Mouse (Mus musculus) midbrain, embryonic 13.5 days (tissue): ENCODE data around the gene Abce1. TPM values are rescaled to one million over a fixed set of nuclear protein-coding genes. Genes with fewer than 3 reads are reported as not detected.

Source experiments
- ATAC-seq: fragments of 200-750 bp; cut with Nextera tagmentation; 2 replicates; pipeline ENCODE4 v1.8.0; 2017; ENCODE audit warnings: mild to moderate bottlenecking, moderate TSS enrichment, moderate library complexity
- H3K27ac ChIP-seq: fragments of 300-500 bp; sonication (generic); 2 replicates; pipeline ENCODE4 v1.5.1; 2015; ENCODE audit warnings: inconsistent platforms, mild to moderate bottlenecking, moderate library complexity
- H3K27me3 ChIP-seq: fragments of 300-500 bp; sonication (generic); 2 replicates; pipeline ENCODE4 v1.6.1; 2015; ENCODE audit warnings: mild to moderate bottlenecking, inconsistent platforms
- H3K36me3 ChIP-seq: fragments of 300-500 bp; sonication (generic); 2 replicates; pipeline ENCODE4 v1.6.1; 2015; ENCODE audit warnings: mild to moderate bottlenecking, inconsistent platforms
- H3K4me1 ChIP-seq: fragments of 300-500 bp; sonication (generic); replicated peaks from 2 replicates; pipeline ENCODE4 v1.6.1; 2015; ENCODE audit warnings: inconsistent platforms
- H3K4me2 ChIP-seq: fragments of 300-500 bp; sonication (generic); replicated peaks from 2 replicates; pipeline ENCODE4 v1.6.1; 2015; ENCODE audit warnings: moderate library complexity, mild to moderate bottlenecking, inconsistent platforms
- H3K4me3 ChIP-seq: fragments of 300-500 bp; sonication (generic); replicated peaks from 2 replicates; pipeline ENCODE4 v1.5.1; 2015; ENCODE audit warnings: mild to moderate bottlenecking, inconsistent platforms
- H3K9ac ChIP-seq: fragments of 300-500 bp; sonication (generic); replicated peaks from 2 replicates; pipeline ENCODE4 v1.6.1; 2015; ENCODE audit warnings: mild to moderate bottlenecking, inconsistent platforms
- H3K9me3 ChIP-seq: fragments of 300-500 bp; sonication (generic); 2 replicates; pipeline ENCODE4 v1.6.1; 2016; ENCODE audit warnings: mild to moderate bottlenecking, inconsistent platforms
- WGBS: fragments of 180-500 bp; shearing (Covaris S2); methylation state at CpG from one replicate; pipeline ENCODE4 v1.1.7; 2015; 5-methylcytosine and 5-hydroxymethylcytosine counted together
- polyA plus RNA-seq: library from polyadenylated mRNA; unstranded; fragments of >200 nt; fragmentation: Nextera tagmentation; extraction: Ambion mirVana; gene quantifications from 2 replicates; pipeline ENCODE4 v1.2.1, GENCODE M21; 2015

Abce1 gene
- 83.5 and 87.0 TPM in 2 replicates for polyA plus RNA-seq

GRCm38 (mm10) chr8:79711064-79711961 lies at the start of gene Abce1, which contains the start of gene Anapc10:
Gene Abce1 (minus strand): TSS chr8:79711740.
Gene Anapc10 (plus strand): TSS chr8:79711820.
- Histone ChIP-seq H3K27me3 (no peaks in the 10 kb centered on the region), H3K9ac (peak within 1 kb of the TSS; percentile 82), H3K9me3 (no peaks in the 10 kb centered on the region), H3K4me1 (peaks cover 17% of the 10 kb centered on the region), H3K27ac (peak within 1 kb of the TSS; percentile 88), H3K4me2 (peak within 1 kb of the TSS; percentile 88), H3K4me3 (peak within 1 kb of the TSS; percentile 95), H3K36me3 (peaks cover 16% of the 10 kb centered on the region)
- peak; percentile 99 for ATAC-seq
- WGBS: under 1% methylated on average over 73 of the region's 73 CpGs

DNA sequence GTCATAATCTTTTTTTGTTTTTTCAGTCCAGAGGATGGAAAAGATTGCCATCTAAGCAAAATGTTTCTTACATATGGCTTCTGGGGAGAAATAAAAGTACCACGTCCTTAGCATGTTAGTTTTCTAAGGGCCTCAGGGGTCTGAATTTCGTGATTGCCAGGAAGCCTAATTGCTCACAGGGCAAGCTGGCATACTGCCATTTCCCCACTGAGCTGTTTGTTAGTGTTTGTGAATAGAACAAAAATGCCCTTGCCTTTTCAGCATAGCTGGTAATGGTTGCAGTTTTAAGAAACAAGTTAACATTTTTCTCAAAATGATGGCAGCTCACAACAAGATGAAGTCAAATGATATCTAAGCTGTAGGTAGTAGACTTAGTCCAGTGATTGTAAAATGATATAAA lies 38.8 kb upstream of the Abce1 start:
- WGBS: 55% methylated on average over 2 of the region's 2 CpGs
- no peaks in the 10 kb centered on the region for H3K9me3 ChIP-seq
- peaks cover 18% of the 10 kb centered on the region for H3K36me3 ChIP-seq
- H3K27me3 ChIP-seq: no peaks in the 10 kb centered on the region
- no peak overlapping the region for H3K4me2 ChIP-seq
- no peak overlapping the region for H3K9ac ChIP-seq
- no peak overlapping the region for H3K4me3 ChIP-seq
- no peaks in the 10 kb centered on the region; the same call in 1 of the 2 replicates for H3K4me1 ChIP-seq
- no peak for ATAC-seq
- H3K27ac ChIP-seq: no peak overlapping the region

GRCm38 (mm10) chr8:79748591-79748990 lies 37.1 kb upstream of the Abce1 start:
- H3K4me2 ChIP-seq: no peak overlapping the region
- H3K4me1 ChIP-seq: no peaks in the 10 kb centered on the region; the same call in 1 of the 2 replicates
- no peak overlapping the region for H3K9ac ChIP-seq
- no peak overlapping the region for H3K27ac ChIP-seq
- no peaks in the 10 kb centered on the region for H3K27me3 ChIP-seq
- peaks cover 22% of the 10 kb centered on the region for H3K36me3 ChIP-seq
- ATAC-seq: no peak
- no peaks in the 10 kb centered on the region for H3K9me3 ChIP-seq
- no peak overlapping the region for H3K4me3 ChIP-seq
- 71% methylated on average over 4 of the region's 4 CpGs for WGBS

GRCm38 (mm10) chr8:79748171-79748570 lies 36.6 kb upstream of the Abce1 start:
- peaks cover 21% of the 10 kb centered on the region for H3K36me3 ChIP-seq
- no peak overlapping the region for H3K9ac ChIP-seq
- no peaks in the 10 kb centered on the region; the same call in 1 of the 2 replicates for H3K4me1 ChIP-seq
- no peak overlapping the region for H3K4me2 ChIP-seq
- no peaks in the 10 kb centered on the region for H3K27me3 ChIP-seq
- no peak for ATAC-seq
- H3K27ac ChIP-seq: no peak overlapping the region
- H3K4me3 ChIP-seq: no peak overlapping the region
- WGBS: 41% methylated on average over 2 of the region's 2 CpGs
- H3K9me3 ChIP-seq: no peaks in the 10 kb centered on the region

DNA sequence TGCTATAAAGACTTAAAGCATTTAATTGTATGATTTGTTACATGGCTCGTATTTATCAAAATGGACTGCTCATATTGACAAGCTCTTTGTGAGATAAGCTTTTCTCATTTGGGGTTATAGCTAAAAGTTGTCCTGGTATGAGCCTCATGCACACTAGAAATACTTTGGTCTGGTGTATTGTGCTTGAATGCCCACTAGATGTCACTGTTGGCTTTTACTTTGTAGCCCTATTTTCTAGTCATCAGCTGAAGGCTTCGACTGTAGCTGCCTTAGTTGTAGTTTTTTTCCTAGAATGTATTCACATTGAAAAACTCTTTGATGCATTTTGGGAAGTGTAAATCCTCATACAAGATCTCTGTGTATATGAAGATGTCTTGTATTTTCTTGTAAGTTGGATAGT lies 22.8 kb upstream of the Abce1 start:
- no peaks in the 10 kb centered on the region for H3K9me3 ChIP-seq
- no peak overlapping the region for H3K4me2 ChIP-seq
- WGBS: 22% methylated on average over 2 of the region's 2 CpGs
- H3K4me1 ChIP-seq: no peaks in the 10 kb centered on the region
- no peak overlapping the region for H3K4me3 ChIP-seq
- no peak overlapping the region for H3K9ac ChIP-seq
- H3K27ac ChIP-seq: no peak overlapping the region
- H3K27me3 ChIP-seq: no peaks in the 10 kb centered on the region
- H3K36me3 ChIP-seq: peaks cover 24% of the 10 kb centered on the region
- peak; percentile 70; the same call in 1 of the 2 replicates for ATAC-seq

DNA sequence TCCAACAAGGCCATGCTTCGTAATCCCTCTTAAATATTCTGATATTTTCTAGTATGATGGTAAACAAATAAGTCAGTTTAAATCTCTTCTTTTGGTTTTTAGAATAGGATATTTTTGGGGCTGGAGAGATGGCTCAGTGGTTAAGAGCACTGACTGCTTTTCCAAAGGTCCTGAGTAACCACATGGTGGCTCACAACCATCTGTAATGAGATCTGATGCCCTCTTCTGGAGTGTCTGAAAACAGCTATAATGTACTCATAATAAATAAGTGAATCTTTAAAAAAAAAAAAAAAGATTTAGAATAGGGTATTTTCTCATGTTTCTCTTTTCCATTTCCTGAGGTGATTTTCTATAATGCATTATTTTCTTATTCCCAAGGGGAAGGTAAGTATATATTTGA lies 16.4 kb upstream of the Abce1 start:
- H3K4me1 ChIP-seq: no peaks in the 10 kb centered on the region
- H3K9me3 ChIP-seq: no peaks in the 10 kb centered on the region
- H3K4me3 ChIP-seq: no peak overlapping the region
- no peak overlapping the region for H3K27ac ChIP-seq
- ATAC-seq: no peak
- no peak overlapping the region for H3K4me2 ChIP-seq
- no peaks in the 10 kb centered on the region for H3K27me3 ChIP-seq
- H3K36me3 ChIP-seq: peaks cover 34% of the 10 kb centered on the region
- H3K9ac ChIP-seq: no peak overlapping the region
- 100% methylated on average over 1 of the region's 1 CpGs for WGBS

DNA sequence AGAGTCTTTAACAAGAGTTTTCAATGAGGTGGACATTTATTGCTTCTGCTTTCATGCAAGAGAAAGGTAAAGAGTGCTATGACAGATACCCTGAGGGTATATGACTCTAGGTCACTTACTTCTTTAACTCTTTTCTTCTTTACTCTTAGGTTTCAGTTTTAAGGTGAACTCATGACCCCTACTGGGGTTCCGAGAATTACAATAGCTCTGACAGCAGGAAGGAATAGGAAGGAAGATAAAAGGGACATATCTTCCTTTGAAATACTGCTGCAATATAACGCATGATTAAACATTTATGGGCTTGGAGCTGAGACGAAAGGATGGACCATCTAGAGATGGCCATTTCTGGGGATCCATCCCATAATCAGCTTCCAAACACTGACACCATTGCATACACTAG lies 13.0 kb upstream of the Abce1 start:
- Histone ChIP-seq H3K9ac (no peak overlapping the region), H3K36me3 (peaks cover 44% of the 10 kb centered on the region), H3K27ac (no peak overlapping the region), H3K27me3 (no peaks in the 10 kb centered on the region), H3K4me2 (no peak overlapping the region), H3K4me1 (no peaks in the 10 kb centered on the region), H3K4me3 (no peak overlapping the region), H3K9me3 (no peaks in the 10 kb centered on the region)
- 66% methylated on average over 3 of the region's 3 CpGs for WGBS
- no peak for ATAC-seq

DNA sequence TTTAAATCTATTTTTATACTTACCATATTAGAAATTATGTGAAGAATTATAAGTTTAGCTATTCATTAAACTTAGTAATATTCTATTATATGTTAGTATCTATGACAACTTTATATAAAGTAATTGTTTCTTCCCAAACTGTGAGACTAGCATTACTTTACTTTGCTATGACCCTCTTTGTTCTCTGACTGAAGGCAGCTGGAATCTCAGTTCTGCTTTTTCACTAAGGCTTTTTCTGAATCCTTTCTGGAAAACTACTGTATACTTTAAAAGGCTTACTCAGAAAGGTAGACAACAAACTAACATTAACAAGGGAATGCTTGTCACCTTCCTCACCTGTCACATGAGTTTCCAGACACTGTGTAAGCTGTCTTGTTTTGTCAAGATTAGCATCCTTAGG lies 11.8 kb upstream of the Abce1 start:
- H3K4me2 ChIP-seq: no peak overlapping the region
- no peak for ATAC-seq
- no peaks in the 10 kb centered on the region for H3K9me3 ChIP-seq
- no peaks in the 10 kb centered on the region for H3K27me3 ChIP-seq
- H3K9ac ChIP-seq: no peak overlapping the region
- H3K36me3 ChIP-seq: peaks cover 42% of the 10 kb centered on the region
- H3K27ac ChIP-seq: no peak overlapping the region
- H3K4me3 ChIP-seq: no peak overlapping the region
- no peaks in the 10 kb centered on the region for H3K4me1 ChIP-seq

DNA sequence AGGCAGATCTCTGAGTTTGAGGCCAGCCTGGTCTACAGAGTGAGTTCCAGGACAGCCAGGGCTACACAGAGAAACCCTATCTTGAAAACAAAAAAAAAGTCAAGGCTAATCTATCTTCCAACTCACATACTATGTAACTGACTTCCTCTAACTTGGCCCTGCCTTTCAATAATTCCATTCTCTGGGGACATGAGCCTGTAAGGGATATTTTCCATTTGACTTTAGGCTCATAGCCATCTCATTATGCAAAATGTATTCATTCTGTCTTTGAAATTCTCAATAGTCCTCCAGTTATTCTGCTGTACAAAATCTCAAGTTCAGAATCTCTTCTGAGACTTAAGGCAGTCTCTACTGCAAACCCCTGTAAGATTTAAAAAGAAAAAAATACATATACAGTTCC lies 10.0 kb upstream of the Abce1 start:
- Histone ChIP-seq H3K27ac (no peak overlapping the region), H3K4me1 (no peaks in the 10 kb centered on the region), H3K27me3 (no peaks in the 10 kb centered on the region), H3K4me2 (no peak overlapping the region), H3K4me3 (no peak overlapping the region), H3K9ac (no peak overlapping the region), H3K9me3 (no peaks in the 10 kb centered on the region), H3K36me3 (peaks cover 54% of the 10 kb centered on the region)
- no peak for ATAC-seq

DNA sequence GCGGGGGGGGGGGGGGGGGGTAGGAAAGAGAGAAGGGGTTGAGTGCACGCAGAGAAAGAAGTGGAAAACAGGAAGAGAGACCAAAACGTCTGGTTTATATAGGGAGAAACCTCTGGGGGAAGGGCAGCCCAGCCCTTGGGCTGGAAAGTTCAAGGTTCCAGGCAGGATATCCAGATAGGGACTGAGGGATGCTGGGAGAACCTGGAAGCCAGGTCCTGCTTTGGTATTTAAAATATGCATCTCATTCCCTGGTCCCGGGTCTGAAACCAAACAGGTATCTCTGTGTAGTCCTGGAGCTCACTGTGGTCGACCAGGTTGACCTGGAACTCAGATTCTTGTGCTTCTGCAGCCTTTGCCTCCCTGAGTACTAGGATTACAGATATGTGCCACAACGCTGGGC lies 1.1 kb upstream of the Abce1 start:
- Histone ChIP-seq H3K4me2 (peak overlapping the region; percentile 39), H3K4me3 (peak overlapping the region; percentile 95; the same call in 1 of the 2 replicates), H3K27ac (no peak overlapping the region), H3K9ac (no peak overlapping the region), H3K4me1 (peaks cover 17% of the 10 kb centered on the region), H3K36me3 (peaks cover 15% of the 10 kb centered on the region), H3K27me3 (no peaks in the 10 kb centered on the region), H3K9me3 (no peaks in the 10 kb centered on the region)
- 49% methylated on average over 6 of the region's 6 CpGs for WGBS
- ATAC-seq: no peak

GRCm38 (mm10) chr8:79706687-79707086 lies 4.9 kb downstream of the Abce1 start:
- no peaks in the 10 kb centered on the region for H3K27me3 ChIP-seq
- H3K4me2 ChIP-seq: no peak overlapping the region
- no peak for ATAC-seq
- peaks cover 44% of the 10 kb centered on the region for H3K36me3 ChIP-seq
- H3K9me3 ChIP-seq: no peaks in the 10 kb centered on the region
- peaks cover 8% of the 10 kb centered on the region for H3K4me1 ChIP-seq
- no peak overlapping the region for H3K4me3 ChIP-seq
- no peak overlapping the region for H3K27ac ChIP-seq
- WGBS: 98% methylated on average over 3 of the region's 3 CpGs
- no peak overlapping the region for H3K9ac ChIP-seq

- H3K4me1 ChIP-seq: no peaks in the 10 kb centered on the region
- no peak for ATAC-seq
- no peak overlapping the region for H3K27ac ChIP-seq
- 90% methylated on average over 2 of the region's 2 CpGs for WGBS
- no peaks in the 10 kb centered on the region for H3K27me3 ChIP-seq
- peaks cover 61% of the 10 kb centered on the region for H3K36me3 ChIP-seq
- no peak overlapping the region for H3K9ac ChIP-seq
- no peak overlapping the region for H3K4me2 ChIP-seq
- no peak overlapping the region for H3K4me3 ChIP-seq
- no peaks in the 10 kb centered on the region for H3K9me3 ChIP-seq
Measured at GRCm38 (mm10) chr8:79692531-79692930, 19.0 kb downstream of the Abce1 start.
